Mouse (Mus musculus): ENCODE data around the gene Wnt11. TPM values are rescaled to one million over a fixed set of nuclear protein-coding genes. Genes with fewer than 3 reads are reported as not detected.

Wnt11 gene
- polyA plus RNA-seq, 1 experiment from 2014 or later = 9.7 TPM

DNA sequence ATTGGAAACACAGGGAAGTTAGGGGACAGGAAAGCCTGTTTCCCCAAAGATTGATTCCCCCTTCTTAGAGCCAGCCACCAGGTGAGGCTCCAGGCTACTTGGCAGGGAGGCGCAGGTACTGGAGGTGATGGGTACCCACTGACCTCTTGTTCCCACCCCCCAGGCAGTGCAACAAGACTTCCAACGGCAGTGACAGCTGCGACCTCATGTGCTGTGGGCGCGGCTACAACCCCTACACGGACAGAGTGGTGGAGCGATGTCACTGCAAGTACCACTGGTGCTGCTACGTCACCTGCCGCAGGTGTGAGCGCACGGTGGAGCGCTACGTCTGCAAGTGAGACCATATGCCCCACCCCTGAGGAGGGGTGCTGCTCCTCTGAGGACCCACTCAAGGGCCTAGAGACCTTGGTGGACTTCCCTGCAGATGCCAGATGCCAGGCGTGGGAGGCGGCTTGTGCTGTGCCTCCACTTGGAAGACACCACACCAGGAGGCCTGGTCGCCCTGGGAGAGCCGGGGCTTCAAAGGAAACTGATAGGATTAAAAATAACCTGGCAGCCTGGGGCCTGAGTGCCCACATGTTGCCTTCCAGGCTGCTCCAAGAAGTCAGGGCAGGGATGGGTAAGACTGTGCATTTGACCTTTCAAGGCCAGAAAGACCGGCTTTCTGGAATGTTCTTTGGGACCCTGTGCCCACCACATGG lies 18.2 kb downstream of the Wnt11 start:
- no peak for ATAC-seq (ENCODE audit: low FRiP score, low TSS enrichment)
- H3K4me1 ChIP-seq (replicated peaks; ENCODE audit: control insufficient read depth, insufficient read depth) = 0 out of 2 replicates have a peak, but pooled peaks cover 2% of the 10 kb centered on the region

DNA sequence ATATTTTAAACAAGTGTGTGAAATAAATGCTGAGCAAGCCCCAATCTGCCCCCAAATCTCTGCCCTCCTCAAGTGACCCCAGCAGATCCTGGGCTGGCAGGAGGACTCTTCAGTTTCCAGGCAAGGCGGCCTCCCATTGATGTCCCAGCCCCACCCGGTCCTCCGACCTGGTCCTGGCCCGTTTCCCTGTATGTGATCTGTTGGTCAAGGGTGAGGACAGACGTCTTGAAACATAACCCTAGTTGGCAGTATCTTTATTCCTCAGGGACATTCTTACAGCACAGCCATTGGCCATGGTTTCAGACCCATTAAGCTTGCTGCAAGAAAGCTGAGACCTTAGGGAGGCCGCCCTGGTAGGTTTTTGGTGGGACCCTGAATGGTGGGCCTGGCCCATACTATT lies 18.9 kb downstream of the Wnt11 start:
- no peak overlapping the region for H3K4me2 ChIP-seq (replicated peaks; ENCODE audit: low read depth)
- H3K9me3 ChIP-seq (ENCODE audit: control insufficient read depth, low read length) = no peaks in the 10 kb centered on the region
- H3K4me3 ChIP-seq (ENCODE audit: low read depth, low read length) = no peak overlapping the region
- ATAC-seq (ENCODE audit: low FRiP score, low TSS enrichment) (no peak), DNase-seq (ENCODE audit: low spot score) (no peak)
- H3K9ac ChIP-seq (ENCODE audit: low read length) = no peak overlapping the region
- no peaks in the 10 kb centered on the region for H3K27me3 ChIP-seq (ENCODE audit: control insufficient read depth, insufficient read depth, low read length)
- 0 out of 2 replicates have a peak, but pooled peaks cover 2% of the 10 kb centered on the region for H3K4me1 ChIP-seq (replicated peaks; ENCODE audit: control insufficient read depth, insufficient read depth)
- no peaks in the 10 kb centered on the region for H3K36me3 ChIP-seq (ENCODE audit: control insufficient read depth, insufficient read depth, low read length)
- no peak overlapping the region for H3K27ac ChIP-seq (replicated peaks)
- 81% methylated on average over 6 of the region's 6 CpGs for WGBS
- TF ChIP-seq EP300 (optimal IDR thresholded peaks at IDR 0.05) (no peak), CTCF (IDR thresholded peaks at IDR 0.05; ENCODE audit: low read depth) (no peak)

More for the DNA sequence above, 18.2 kb downstream of the Wnt11 start:
- Histone ChIP-seq H3K4me2 (replicated peaks; ENCODE audit: low read depth) (no peak overlapping the region), H3K36me3 (ENCODE audit: control insufficient read depth, insufficient read depth, low read length) (no peaks in the 10 kb centered on the region), H3K27me3 (ENCODE audit: control insufficient read depth, insufficient read depth, low read length) (no peaks in the 10 kb centered on the region), H3K9ac (ENCODE audit: low read length) (no peak overlapping the region), H3K4me3 (ENCODE audit: low read depth, low read length) (no peak overlapping the region), H3K27ac (replicated peaks) (no peak overlapping the region), H3K9me3 (ENCODE audit: control insufficient read depth, low read length) (no peaks in the 10 kb centered on the region)
- TF ChIP-seq EP300 (optimal IDR thresholded peaks at IDR 0.05) (no peak), CTCF (IDR thresholded peaks at IDR 0.05; ENCODE audit: low read depth) (no peak)
- DNase-seq (ENCODE audit: low spot score) = no peak
- WGBS = 80% methylated on average over 18 of the region's 18 CpGs

DNA sequence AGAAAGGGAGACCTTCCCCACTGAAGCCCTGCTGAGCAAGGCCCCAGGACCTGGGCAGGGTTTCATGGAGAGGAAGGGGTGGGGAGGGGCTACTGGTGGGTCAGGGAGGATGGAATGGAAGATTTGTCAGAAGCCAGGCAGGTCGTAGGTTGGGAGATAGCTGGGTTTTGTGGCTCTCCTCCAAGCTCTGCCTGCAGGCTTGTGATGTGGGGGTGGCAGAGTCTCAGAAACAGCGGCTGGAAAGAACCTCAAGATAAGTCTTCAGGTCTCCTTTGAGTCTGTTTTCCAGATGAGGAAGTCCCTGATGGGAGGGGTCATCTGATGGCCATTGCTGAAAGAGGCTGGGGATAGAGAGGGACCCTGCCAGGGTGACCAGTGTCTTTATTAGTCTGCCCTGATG lies 20.5 kb downstream of the Wnt11 start:
- no peak for TF ChIP-seq CTCF (IDR thresholded peaks at IDR 0.05; ENCODE audit: low read depth)
- TF ChIP-seq EP300 (optimal IDR thresholded peaks at IDR 0.05) = no peak
- 72% methylated on average over 2 of the region's 2 CpGs for WGBS
- ATAC-seq (ENCODE audit: low FRiP score, low TSS enrichment) = no peak

DNA sequence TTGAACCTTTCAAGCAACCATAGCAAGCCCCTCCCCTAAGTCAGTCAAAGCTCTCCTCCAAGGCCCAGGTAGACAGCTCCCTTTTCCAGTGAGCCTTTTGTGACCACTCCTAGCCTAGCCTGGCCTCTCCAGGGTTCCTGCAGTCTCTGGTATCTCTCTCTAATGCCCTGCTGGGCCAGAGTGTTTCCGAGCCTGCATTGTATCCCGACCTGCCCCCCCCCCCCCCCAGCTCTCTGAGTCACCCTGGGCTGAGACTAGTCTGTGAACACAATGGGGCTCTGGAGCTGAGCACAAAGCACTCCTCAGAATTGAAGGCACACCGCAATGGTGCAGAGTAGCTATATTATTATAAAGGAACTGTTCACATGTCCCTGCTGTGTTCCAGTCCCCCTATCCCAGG lies 21.2 kb downstream of the Wnt11 start:
- Histone ChIP-seq H3K27me3 (ENCODE audit: control insufficient read depth, insufficient read depth, low read length) (no peaks in the 10 kb centered on the region), H3K9ac (ENCODE audit: low read length) (no peak overlapping the region), H3K36me3 (ENCODE audit: control insufficient read depth, insufficient read depth, low read length) (no peaks in the 10 kb centered on the region), H3K9me3 (ENCODE audit: control insufficient read depth, low read length) (no peaks in the 10 kb centered on the region), H3K4me1 (replicated peaks; ENCODE audit: control insufficient read depth, insufficient read depth) (no peaks in the 10 kb centered on the region), H3K27ac (replicated peaks) (no peak overlapping the region), H3K4me2 (replicated peaks; ENCODE audit: low read depth) (no peak overlapping the region), H3K4me3 (ENCODE audit: low read depth, low read length) (no peak overlapping the region)
- TF ChIP-seq CTCF (IDR thresholded peaks at IDR 0.05; ENCODE audit: low read depth) (no peak), EP300 (optimal IDR thresholded peaks at IDR 0.05) (no peak)
- peak; percentile 82 for ATAC-seq (ENCODE audit: low FRiP score, low TSS enrichment)
- DNase-seq (ENCODE audit: low spot score) = peak; percentile 81
- WGBS = 43% methylated on average over 3 of the region's 3 CpGs

More for the DNA sequence above, 20.5 kb downstream of the Wnt11 start:
- Histone ChIP-seq H3K4me2 (replicated peaks; ENCODE audit: low read depth) (no peak overlapping the region), H3K36me3 (ENCODE audit: control insufficient read depth, insufficient read depth, low read length) (no peaks in the 10 kb centered on the region), H3K9ac (ENCODE audit: low read length) (no peak overlapping the region), H3K4me3 (ENCODE audit: low read depth, low read length) (no peak overlapping the region), H3K27ac (replicated peaks) (no peak overlapping the region), H3K4me1 (replicated peaks; ENCODE audit: control insufficient read depth, insufficient read depth) (no peaks in the 10 kb centered on the region), H3K9me3 (ENCODE audit: control insufficient read depth, low read length) (no peaks in the 10 kb centered on the region), H3K27me3 (ENCODE audit: control insufficient read depth, insufficient read depth, low read length) (no peaks in the 10 kb centered on the region)
- DNase-seq (ENCODE audit: low spot score) = no peak

DNA sequence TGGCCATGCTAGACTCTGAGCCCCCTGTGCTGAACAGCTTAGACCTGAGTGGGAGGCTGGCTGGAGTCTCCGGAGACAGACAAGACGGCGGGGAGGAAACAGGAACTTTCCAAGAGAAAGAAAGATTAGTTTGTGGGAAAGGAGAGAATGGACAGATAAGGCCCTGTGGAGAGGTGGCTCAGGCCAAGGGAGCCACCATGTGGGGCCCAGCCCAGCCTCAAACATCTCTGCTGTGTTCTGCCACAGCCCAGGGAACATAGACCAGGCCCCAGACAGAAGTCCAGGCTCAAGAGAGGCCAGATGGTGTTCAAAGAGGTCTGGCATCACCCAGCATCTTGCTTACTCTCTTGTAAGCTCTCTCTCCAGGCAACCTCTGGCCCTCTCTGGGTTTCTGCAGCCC lies 22.2 kb downstream of the Wnt11 start:
- DNase-seq (ENCODE audit: low spot score) (no peak), ATAC-seq (ENCODE audit: low FRiP score, low TSS enrichment) (no peak)
- Histone ChIP-seq H3K4me2 (replicated peaks; ENCODE audit: low read depth) (no peak overlapping the region), H3K4me1 (replicated peaks; ENCODE audit: control insufficient read depth, insufficient read depth) (no peaks in the 10 kb centered on the region), H3K27me3 (ENCODE audit: control insufficient read depth, insufficient read depth, low read length) (no peaks in the 10 kb centered on the region), H3K9me3 (ENCODE audit: control insufficient read depth, low read length) (no peaks in the 10 kb centered on the region), H3K4me3 (ENCODE audit: low read depth, low read length) (no peak overlapping the region), H3K27ac (replicated peaks) (no peak overlapping the region; the same call in 1 of the 2 replicates), H3K9ac (ENCODE audit: low read length) (no peak overlapping the region), H3K36me3 (ENCODE audit: control insufficient read depth, insufficient read depth, low read length) (no peaks in the 10 kb centered on the region)
- TF ChIP-seq CTCF (IDR thresholded peaks at IDR 0.05; ENCODE audit: low read depth) (no peak), EP300 (optimal IDR thresholded peaks at IDR 0.05) (no peak)
- WGBS = 50% methylated on average over 3 of the region's 3 CpGs

DNA sequence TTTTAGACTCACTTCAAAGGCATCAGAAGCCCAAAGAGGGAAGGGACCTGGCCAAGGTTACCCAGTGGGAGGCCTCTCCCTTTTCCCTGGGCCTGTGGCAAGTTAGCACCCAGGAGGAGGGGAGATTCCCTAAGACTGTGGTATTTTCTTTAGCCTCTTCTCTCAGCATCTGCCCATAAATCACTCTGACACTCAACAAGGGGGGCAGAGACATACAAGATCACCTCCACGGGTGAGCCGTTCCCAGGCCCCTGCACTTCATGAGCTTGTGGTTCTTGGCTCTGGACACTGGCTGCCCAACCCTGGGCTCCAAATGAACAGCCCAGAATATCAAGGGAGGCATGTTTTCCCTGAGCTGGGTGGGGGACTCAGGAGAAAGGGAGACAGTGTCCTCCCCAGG lies 26.1 kb downstream of the Wnt11 start:
- DNase-seq (ENCODE audit: low spot score) = no peak
- Histone ChIP-seq H3K4me1 (replicated peaks; ENCODE audit: control insufficient read depth, insufficient read depth) (no peaks in the 10 kb centered on the region), H3K4me3 (ENCODE audit: low read depth, low read length) (no peak overlapping the region), H3K4me2 (replicated peaks; ENCODE audit: low read depth) (no peak overlapping the region), H3K9me3 (ENCODE audit: control insufficient read depth, low read length) (no peaks in the 10 kb centered on the region), H3K9ac (ENCODE audit: low read length) (no peak overlapping the region), H3K27me3 (ENCODE audit: control insufficient read depth, insufficient read depth, low read length) (no peaks in the 10 kb centered on the region), H3K36me3 (ENCODE audit: control insufficient read depth, insufficient read depth, low read length) (no peaks in the 10 kb centered on the region), H3K27ac (replicated peaks) (no peak overlapping the region)
- no peak for TF ChIP-seq CTCF (IDR thresholded peaks at IDR 0.05; ENCODE audit: low read depth)
- no peak for TF ChIP-seq EP300 (optimal IDR thresholded peaks at IDR 0.05)
- 35% methylated on average over 2 of the region's 2 CpGs for WGBS
- ATAC-seq (ENCODE audit: low FRiP score, low TSS enrichment) = no peak

All from stomach, postnatal 0 days (tissue).